Mouse (Mus musculus): ENCODE measurements around the gene Meis2.
A peak's percentile ranks its signal among the peaks of the same experiment; 100 is the strongest.

The Meis2 gene

GRCm38 (mm10) chr2:116065570-116066005, at the start of gene Meis2:
TSS of gene Meis2 (minus strand) at chr2:116065839.
- peak; percentile 77 to 79 for DNase-seq (ENCODE audit: low spot score in 2 of 2)

GRCm38 (mm10) chr2:116106194-116106593, 40.6 kb upstream of the Meis2 start:
- no peak for DNase-seq (ENCODE audit: low spot score in 2 of 2)

GRCm38 (mm10) chr2:116105179-116105578, 39.5 kb upstream of the Meis2 start:
- no peak for DNase-seq (ENCODE audit: low spot score in 2 of 2)

GRCm38 (mm10) chr2:116103411-116103996, 37.9 kb upstream of the Meis2 start:
- no peak for DNase-seq (ENCODE audit: low spot score in 2 of 2)

- no peak for DNase-seq (ENCODE audit: low spot score in 2 of 2)
These were observed 35.6 kb upstream of the Meis2 start for GRCm38 (mm10) chr2:116101221-116101620.

GRCm38 (mm10) chr2:116080961-116081360, 15.3 kb upstream of the Meis2 start:
- DNase-seq (ENCODE audit: low spot score in 2 of 2) = no peak

GRCm38 (mm10) chr2:116078841-116079240, 13.2 kb upstream of the Meis2 start:
- DNase-seq (ENCODE audit: low spot score in 2 of 2) = no peak

- DNase-seq (ENCODE audit: low spot score in 2 of 2) = no peak
These were observed 12.1 kb upstream of the Meis2 start for GRCm38 (mm10) chr2:116077716-116078115.

- DNase-seq (ENCODE audit: low spot score in 2 of 2) = no peak
These were observed 11.3 kb upstream of the Meis2 start for GRCm38 (mm10) chr2:116076752-116077480.

GRCm38 (mm10) chr2:116075902-116076301, 10.3 kb upstream of the Meis2 start:
- no peak for DNase-seq (ENCODE audit: low spot score in 2 of 2)

GRCm38 (mm10) chr2:116075477-116075876, 9.8 kb upstream of the Meis2 start:
- DNase-seq (ENCODE audit: low spot score in 2 of 2) = no peak

- no peak for DNase-seq (ENCODE audit: low spot score in 2 of 2)
These were observed 9.2 kb upstream of the Meis2 start for GRCm38 (mm10) chr2:116074726-116075440.

GRCm38 (mm10) chr2:116074061-116074460, 8.4 kb upstream of the Meis2 start:
- DNase-seq (ENCODE audit: low spot score in 2 of 2) = no peak

GRCm38 (mm10) chr2:116073311-116073904, 7.8 kb upstream of the Meis2 start:
- DNase-seq (ENCODE audit: low spot score in 2 of 2) = no peak

- DNase-seq (ENCODE audit: low spot score in 2 of 2) = no peak
These were observed 7.1 kb upstream of the Meis2 start for GRCm38 (mm10) chr2:116072706-116073105.

GRCm38 (mm10) chr2:116072321-116072640, 6.6 kb upstream of the Meis2 start:
- DNase-seq (ENCODE audit: low spot score in 2 of 2) = no peak

GRCm38 (mm10) chr2:116071571-116072320, 6.1 kb upstream of the Meis2 start:
- DNase-seq (ENCODE audit: low spot score in 2 of 2) = no peak

- DNase-seq (ENCODE audit: low spot score in 2 of 2) = no peak
These were observed 5.2 kb upstream of the Meis2 start for GRCm38 (mm10) chr2:116070614-116071425.

- DNase-seq (ENCODE audit: low spot score in 2 of 2) = no peak
These were observed 4.0 kb upstream of the Meis2 start for GRCm38 (mm10) chr2:116069451-116070225.

- no peak for DNase-seq (ENCODE audit: low spot score in 2 of 2)
These were observed 3.3 kb upstream of the Meis2 start for GRCm38 (mm10) chr2:116068901-116069300.

Data from right cerebral cortex, postnatal 36 days (tissue).